Mouse (Mus musculus): ENCODE measurements around the gene Vmn2r82. TPM values are rescaled to one million over a fixed set of nuclear protein-coding genes. Genes with fewer than 3 reads are reported as not detected.
"Not testable (repeated sequence)": the region's sequence is repeated elsewhere in the genome, so short reads cannot be mapped to it uniquely, and the experiment has no call there.

The Vmn2r82 gene
- total RNA-seq (2021), result not detected
- long read RNA-seq, experiment 1, result 0 reads
- long read RNA-seq, experiment 2, result 0 reads

DNA sequence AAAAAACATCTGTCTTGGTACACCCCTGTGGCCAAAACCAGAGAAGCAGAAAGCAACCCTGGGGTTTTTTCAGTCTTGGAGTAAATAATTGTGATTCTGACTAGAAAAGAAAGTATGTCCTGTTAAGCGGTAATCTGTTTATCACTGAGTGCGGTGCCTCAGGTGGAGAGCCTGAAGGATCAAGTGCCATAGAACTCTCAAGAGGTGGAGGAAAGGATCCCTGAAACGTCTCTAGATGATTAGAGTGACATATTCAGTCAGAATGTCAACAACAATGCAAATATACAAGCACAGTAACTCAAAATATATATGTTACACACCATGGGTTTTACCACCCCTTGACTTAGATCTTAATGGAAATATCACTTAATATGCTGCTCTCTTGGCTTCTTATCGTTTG is at the start of gene Vmn2r82:
TSS of gene Vmn2r82 (plus strand) at position 301 of the 400 bp plus-strand sequence.
- not testable (repeated sequence) for DNase-seq

DNA sequence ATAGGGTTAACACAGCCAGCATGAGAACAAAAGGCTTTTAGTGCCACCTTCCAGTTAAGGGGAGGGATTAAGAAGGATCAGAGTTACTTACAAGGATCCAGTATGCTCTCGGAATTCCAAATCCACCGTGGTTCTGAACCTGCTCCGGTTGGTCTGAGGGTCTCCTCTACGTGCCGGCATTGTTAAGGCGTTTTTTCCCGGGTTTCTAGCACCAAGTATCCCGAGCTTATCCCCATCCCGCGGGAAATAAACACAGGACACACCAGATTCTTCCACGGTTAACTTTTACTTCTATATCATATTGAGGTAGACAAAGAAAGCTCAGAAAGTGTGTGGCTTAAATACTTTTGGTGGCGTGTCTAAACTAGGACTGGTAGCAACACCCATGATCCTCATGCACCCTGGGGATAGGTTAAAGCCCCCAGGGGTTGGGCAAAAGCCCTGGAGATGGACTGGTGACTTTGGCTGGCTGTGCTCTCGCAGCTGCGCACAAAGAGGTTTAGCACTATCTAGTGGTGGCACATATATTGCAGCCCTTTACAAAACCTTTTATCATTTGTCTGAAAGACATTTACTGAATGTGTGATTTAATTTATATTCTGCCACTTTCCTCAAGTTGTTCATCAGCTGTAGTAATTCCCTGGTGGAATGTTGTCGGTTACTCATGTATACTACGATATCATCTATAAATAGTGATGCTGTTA is 34.1 kb upstream of the Vmn2r82 start:
- not testable (repeated sequence) for DNase-seq

DNA sequence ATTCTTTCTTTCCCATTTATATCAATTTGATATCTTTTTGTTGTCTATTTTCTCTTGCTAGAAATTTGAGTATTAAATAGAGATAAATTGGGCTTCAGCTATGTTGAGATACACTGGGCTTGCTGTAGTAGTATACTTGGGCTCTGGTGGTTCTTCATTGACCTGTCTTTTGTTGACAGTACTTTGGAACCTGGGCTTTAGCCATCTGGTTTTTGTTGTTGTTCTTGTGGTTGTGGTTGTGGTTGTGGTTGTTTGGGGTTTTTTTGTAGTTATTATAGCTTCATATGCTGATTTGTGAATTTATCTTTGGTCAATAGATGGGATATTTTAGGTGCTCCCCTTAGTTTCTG is 33.6 kb upstream of the Vmn2r82 start:
- DNase-seq, result no peak

DNA sequence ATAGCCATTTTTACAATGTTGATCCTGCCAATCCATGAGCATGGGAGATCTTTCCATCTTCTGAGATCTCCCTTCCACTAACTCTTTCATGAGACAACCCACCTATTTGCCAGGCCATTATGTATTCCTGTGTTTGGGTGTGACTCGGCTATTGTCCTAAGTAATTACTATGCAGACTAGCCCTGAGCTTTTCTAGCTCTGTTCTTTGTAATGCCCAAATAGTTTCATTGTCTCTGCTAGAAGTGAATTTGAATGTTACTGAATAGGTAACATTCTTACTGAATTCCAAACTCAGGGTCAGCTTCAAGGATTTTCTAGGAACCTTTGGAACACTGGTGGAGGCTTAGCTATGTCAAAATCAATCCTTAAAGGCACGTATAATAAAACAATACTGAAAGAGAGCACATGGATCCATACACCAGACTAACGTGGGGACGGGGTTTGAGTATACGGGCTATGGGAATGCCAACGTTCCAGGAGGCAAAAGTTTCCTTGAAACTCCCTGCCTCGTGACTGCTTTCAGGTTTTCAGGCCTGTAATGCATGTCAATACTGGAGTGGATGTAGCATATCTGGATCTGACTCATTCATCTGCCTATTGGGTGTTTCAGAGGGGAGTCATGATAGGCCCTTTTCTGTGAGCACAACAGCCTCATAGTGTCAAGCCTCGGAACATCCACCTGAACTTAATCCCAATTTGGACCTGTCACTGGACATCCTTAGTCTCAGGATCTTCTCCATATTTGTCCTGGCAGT is 43.8 kb downstream of the Vmn2r82 start:
- not testable (repeated sequence) for DNase-seq

DNA sequence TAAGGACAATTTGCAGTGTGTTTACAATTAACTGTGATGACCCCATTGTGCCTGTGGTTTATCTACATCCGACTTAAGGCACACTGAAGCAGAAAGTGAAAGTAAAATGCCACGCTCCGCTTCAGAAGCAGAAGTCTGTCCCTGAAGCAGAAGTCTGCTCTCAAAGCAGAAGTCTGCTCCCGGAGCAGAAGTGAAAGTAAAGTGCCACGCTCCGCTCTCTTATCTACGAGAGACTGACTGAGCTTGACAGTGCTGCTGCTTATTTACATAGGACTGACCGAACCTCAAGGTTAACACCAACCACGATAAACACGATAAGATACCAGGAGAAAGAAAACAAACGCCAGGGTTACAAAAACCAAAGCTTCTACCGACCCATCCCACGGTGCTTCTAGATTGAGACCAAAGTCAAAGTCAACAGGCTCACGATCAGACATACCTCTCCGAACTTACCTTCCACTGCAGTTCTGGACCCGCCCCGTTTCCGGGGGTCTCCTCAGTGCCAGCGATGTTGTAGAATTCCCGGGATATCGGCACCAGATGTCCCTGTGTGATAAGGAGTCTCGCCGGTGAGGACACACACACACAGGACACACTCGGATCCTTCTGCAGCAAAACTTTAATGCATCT is 60.9 kb downstream of the Vmn2r82 start:
- no peak for DNase-seq

DNA sequence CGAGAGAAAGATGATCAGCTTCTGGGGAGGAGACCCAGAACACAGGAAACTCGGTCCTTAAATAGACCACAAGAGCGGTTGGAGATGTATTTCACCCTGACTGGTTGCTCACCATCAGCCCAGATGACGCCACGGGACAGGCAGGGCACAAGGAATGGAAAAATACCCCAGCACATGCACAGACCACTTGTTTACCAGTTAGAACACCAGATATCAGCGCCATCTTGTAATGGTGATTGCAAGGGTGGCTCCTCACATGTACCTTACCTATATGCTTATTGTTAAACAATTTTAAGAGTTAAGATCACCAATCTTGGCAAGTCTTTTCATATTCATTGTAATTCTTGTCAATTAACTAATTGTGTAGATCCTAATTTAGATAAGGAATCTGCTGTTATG is 61.5 kb downstream of the Vmn2r82 start:
- not testable (repeated sequence) for DNase-seq

DNA sequence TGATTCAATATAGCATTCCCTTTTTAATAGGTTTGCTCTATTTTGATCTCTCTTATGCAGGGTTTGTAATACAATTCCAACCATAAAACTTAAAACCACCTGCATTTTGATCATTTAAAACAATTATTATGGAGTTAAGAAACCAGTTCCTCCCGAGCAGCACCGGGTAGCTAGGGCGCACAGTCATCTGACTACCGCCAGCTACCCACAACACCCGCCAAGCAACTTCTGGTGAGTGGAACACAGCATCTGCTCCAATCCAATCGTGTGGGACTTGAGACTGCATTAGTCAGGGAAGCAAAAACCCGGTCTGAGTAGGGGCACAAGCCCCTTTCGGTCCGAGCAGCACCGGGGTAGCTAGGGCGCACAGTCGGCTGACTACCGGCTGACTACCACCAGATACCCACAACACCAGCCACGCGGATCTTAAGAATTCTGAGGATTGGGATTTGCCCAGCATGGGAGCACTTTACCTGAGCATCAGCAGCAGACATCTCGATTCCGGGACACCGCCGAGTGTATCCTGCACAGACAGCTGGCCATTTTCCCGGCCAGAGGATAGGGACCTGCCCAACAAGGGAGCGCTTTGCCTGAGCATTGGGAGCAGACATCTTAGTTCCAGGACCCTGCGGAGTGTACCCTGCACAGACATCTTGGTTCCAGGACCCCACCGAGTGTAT is 79.0 kb downstream of the Vmn2r82 start:
- DNase-seq, result not testable (repeated sequence)

Other genes with a start within 250 kb of the Vmn2r82 start
- not detected for gene Vmn2r80, start 207.8 kb upstream of the Vmn2r82 start, total RNA-seq (2021)
- gene Vmn2r81, start 108.8 kb upstream of the Vmn2r82 start, total RNA-seq (2021), result not detected
- gene Vmn2r83, start 112.2 kb downstream of the Vmn2r82 start, total RNA-seq (2021), result not detected
- gene Plpp2, start 177.3 kb downstream of the Vmn2r82 start, total RNA-seq (2021), result 1 to 10 TPM in 1 of 2 experiments, under 1 TPM in 1; 0.84 to 1.2 TPM
- 10 to 100 TPM; 12.6 to 14.8 TPM for gene Mier2, start 198.7 kb downstream of the Vmn2r82 start, total RNA-seq (2021)
- not detected for gene Theg, start 230.8 kb downstream of the Vmn2r82 start, total RNA-seq (2021)